Mouse (Mus musculus) C2C12 (cell line): ENCODE measurements at regions not wholly inside any gene's neighbourhood (a gene's known extent, or its start where the extent isn't known, plus 50 kb on each side); places are given as distances from the start of the nearest gene placed in this dataset.

Experiments used
- CEBPB ChIP-seq: IDR thresholded peaks from one replicate; pipeline ENCODE4 v1.6.1; 2011; ENCODE audit warnings: low read depth, mild to moderate bottlenecking, control low read depth, moderate library complexity
- CTCF ChIP-seq: IDR thresholded peaks from one replicate; pipeline ENCODE4 v1.5.1; 2011; ENCODE audit not compliant: control insufficient read depth, insufficient read depth, insufficient read length
- MAX ChIP-seq: IDR thresholded peaks from one replicate; pipeline ENCODE4 v1.6.1; 2011; ENCODE audit warnings: mild to moderate bottlenecking, control low read depth
- USF1 ChIP-seq: IDR thresholded peaks from one replicate; pipeline ENCODE4 v1.6.1; 2011; ENCODE audit warnings: low read depth, mild to moderate bottlenecking, control low read depth, moderate library complexity

DNA sequence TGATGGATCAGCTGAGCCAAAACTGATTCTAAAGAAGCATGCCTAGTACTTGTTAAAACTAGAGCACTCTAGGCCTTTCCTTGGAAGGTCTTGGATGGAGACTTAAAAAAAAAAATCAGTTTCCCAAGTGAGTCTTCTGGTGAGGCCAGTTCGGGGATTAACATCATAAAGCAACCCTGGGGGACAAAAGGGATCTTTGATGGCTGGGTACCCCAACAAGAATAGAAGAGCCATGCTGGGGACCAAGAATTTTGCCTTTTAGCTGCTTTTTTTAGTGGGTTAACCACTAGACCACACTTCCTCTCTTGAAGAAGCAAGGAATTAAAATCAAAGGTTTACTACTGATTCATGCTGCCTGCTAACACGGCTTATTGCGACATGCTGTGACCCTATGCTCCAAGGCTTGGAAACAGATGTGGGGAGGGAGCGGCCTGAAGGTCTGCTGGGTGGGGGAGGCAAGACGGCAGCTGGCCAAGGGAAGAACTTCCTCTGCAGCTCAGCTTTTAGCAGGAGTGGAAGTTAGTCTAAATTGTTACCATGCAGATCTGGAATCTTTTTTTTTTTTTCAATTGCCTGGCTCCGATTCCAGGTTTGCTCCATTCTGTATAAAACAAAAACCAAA lies 102.1 kb upstream of the Spred1 start:
- TF ChIP-seq CTCF, result no peak
- TF ChIP-seq CEBPB, result peak; percentile 99
- TF ChIP-seq MAX, result peak; percentile 65
- no peak for TF ChIP-seq USF1
